Mouse (Mus musculus): ENCODE measurements around the gene Ptk7. TPM values are rescaled to one million over a fixed set of nuclear protein-coding genes. Genes with fewer than 3 reads are reported as not detected.
A peak's percentile ranks its signal among the peaks of the same experiment; 100 is the strongest.
"Not testable (repeated sequence)": the region's sequence is repeated elsewhere in the genome, so short reads cannot be mapped to it uniquely, and the experiment has no call there.

Ptk7 gene
- total RNA-seq, 2 experiments from 2014 or later, result 5.8 to 7.2 TPM

GRCm38 (mm10) chr17:46586327-46586726 lies 43.0 kb downstream of the Ptk7 start:
- no peak for DNase-seq
- intact Hi-C loops (cut with DNase I; ENCODE audit: low total_unique reads), result loop anchor here (5.0 kb wide), 1 partner anchor 64 kb away; no protein-coding TSS in a partner anchor

- intact Hi-C loops (cut with DNase I; ENCODE audit: low total_unique reads), result no loop called here
Observed at GRCm38 (mm10) chr17:46578650-46579049, 50.7 kb downstream of the Ptk7 start.

GRCm38 (mm10) chr17:46576070-46576469 lies 53.2 kb downstream of the Ptk7 start:
- no peak for DNase-seq
- intact Hi-C loops (cut with DNase I; ENCODE audit: low total_unique reads), result no loop called here

More at GRCm38 (mm10) chr17:46578650-46579049, 50.7 kb downstream of the Ptk7 start:
- no peak for DNase-seq

GRCm38 (mm10) chr17:46574535-46574934 lies 54.8 kb downstream of the Ptk7 start:
- no peak for DNase-seq
- intact Hi-C loops (cut with DNase I; ENCODE audit: low total_unique reads), result no loop called here

GRCm38 (mm10) chr17:46571005-46571404 lies 58.3 kb downstream of the Ptk7 start:
- DNase-seq, result no peak
- intact Hi-C loops (cut with DNase I; ENCODE audit: low total_unique reads), result no loop called here

GRCm38 (mm10) chr17:46559146-46559545 lies 70.2 kb downstream of the Ptk7 start:
- intact Hi-C loops (cut with DNase I; ENCODE audit: low total_unique reads), result no loop called here
- DNase-seq, result no peak

- intact Hi-C loops (cut with DNase I; ENCODE audit: low total_unique reads), result no loop called here
Observed at GRCm38 (mm10) chr17:46558151-46558550, 71.2 kb downstream of the Ptk7 start.

GRCm38 (mm10) chr17:46557321-46557720 lies 72.0 kb downstream of the Ptk7 start:
- DNase-seq; intact Hi-C loops (cut with DNase I; ENCODE audit: low total_unique reads): not testable (repeated sequence)

More at GRCm38 (mm10) chr17:46558151-46558550, 71.2 kb downstream of the Ptk7 start:
- no peak for DNase-seq

- DNase-seq, result no peak
- intact Hi-C loops (cut with DNase I; ENCODE audit: low total_unique reads), result no loop called here
Observed at GRCm38 (mm10) chr17:46556584-46556945, 72.7 kb downstream of the Ptk7 start.

GRCm38 (mm10) chr17:46555673-46556583 lies 73.4 kb downstream of the Ptk7 start, which contains the start of gene Srf:
Gene Srf, minus strand, starts transcription at chr17:46556175.
- intact Hi-C loops (cut with DNase I; ENCODE audit: low total_unique reads), result no loop called here
- DNase-seq, result peak; percentile 96

- intact Hi-C loops (cut with DNase I; ENCODE audit: low total_unique reads), result no loop called here
- DNase-seq, result peak; percentile 48
Observed at GRCm38 (mm10) chr17:46554977-46555672, 74.2 kb downstream of the Ptk7 start.

- intact Hi-C loops (cut with DNase I; ENCODE audit: low total_unique reads), result no loop called here
- DNase-seq, result no peak
Observed at GRCm38 (mm10) chr17:46554646-46554976, 74.7 kb downstream of the Ptk7 start.

- no peak for DNase-seq
- intact Hi-C loops (cut with DNase I; ENCODE audit: low total_unique reads), result no loop called here
Observed at GRCm38 (mm10) chr17:46553926-46554325, 75.4 kb downstream of the Ptk7 start.

GRCm38 (mm10) chr17:46553469-46553868 lies 75.8 kb downstream of the Ptk7 start:
- intact Hi-C loops (cut with DNase I; ENCODE audit: low total_unique reads), result no loop called here

GRCm38 (mm10) chr17:46552841-46553423 lies 76.4 kb downstream of the Ptk7 start:
- intact Hi-C loops (cut with DNase I; ENCODE audit: low total_unique reads), result no loop called here
- peak; percentile 94 for DNase-seq

More at GRCm38 (mm10) chr17:46553469-46553868, 75.8 kb downstream of the Ptk7 start:
- DNase-seq, result no peak

- intact Hi-C loops (cut with DNase I; ENCODE audit: low total_unique reads), result no loop called here
Observed at GRCm38 (mm10) chr17:46552151-46552550, 77.2 kb downstream of the Ptk7 start.

GRCm38 (mm10) chr17:46551369-46551768 lies 77.9 kb downstream of the Ptk7 start:
- intact Hi-C loops (cut with DNase I; ENCODE audit: low total_unique reads), result no loop called here
- DNase-seq, result peak; percentile 40

More at GRCm38 (mm10) chr17:46552151-46552550, 77.2 kb downstream of the Ptk7 start:
- DNase-seq, result no peak

GRCm38 (mm10) chr17:46550904-46551303 lies 78.4 kb downstream of the Ptk7 start:
- no peak for DNase-seq
- intact Hi-C loops (cut with DNase I; ENCODE audit: low total_unique reads), result no loop called here

- intact Hi-C loops (cut with DNase I; ENCODE audit: low total_unique reads), result no loop called here
- DNase-seq, result no peak
Observed at GRCm38 (mm10) chr17:46549642-46550041, 79.7 kb downstream of the Ptk7 start.

- DNase-seq, result peak; percentile 53
- intact Hi-C loops (cut with DNase I; ENCODE audit: low total_unique reads), result no loop called here
Observed at GRCm38 (mm10) chr17:46549193-46549592, 80.1 kb downstream of the Ptk7 start.
